Mouse (Mus musculus) embryo, embryonic 10 days (tissue): Measurements from ENCODE around the gene Rpl15.
"Not testable (repeated sequence)": the region's sequence is repeated elsewhere in the genome, so short reads cannot be mapped to it uniquely, and the experiment has no call there.

Experiments
- DNase-seq: peaks from one replicate; pipeline ENCODE4 v3.0.0-alpha.2; 2015; ENCODE audit warnings: low spot score

The Rpl15 gene

DNA sequence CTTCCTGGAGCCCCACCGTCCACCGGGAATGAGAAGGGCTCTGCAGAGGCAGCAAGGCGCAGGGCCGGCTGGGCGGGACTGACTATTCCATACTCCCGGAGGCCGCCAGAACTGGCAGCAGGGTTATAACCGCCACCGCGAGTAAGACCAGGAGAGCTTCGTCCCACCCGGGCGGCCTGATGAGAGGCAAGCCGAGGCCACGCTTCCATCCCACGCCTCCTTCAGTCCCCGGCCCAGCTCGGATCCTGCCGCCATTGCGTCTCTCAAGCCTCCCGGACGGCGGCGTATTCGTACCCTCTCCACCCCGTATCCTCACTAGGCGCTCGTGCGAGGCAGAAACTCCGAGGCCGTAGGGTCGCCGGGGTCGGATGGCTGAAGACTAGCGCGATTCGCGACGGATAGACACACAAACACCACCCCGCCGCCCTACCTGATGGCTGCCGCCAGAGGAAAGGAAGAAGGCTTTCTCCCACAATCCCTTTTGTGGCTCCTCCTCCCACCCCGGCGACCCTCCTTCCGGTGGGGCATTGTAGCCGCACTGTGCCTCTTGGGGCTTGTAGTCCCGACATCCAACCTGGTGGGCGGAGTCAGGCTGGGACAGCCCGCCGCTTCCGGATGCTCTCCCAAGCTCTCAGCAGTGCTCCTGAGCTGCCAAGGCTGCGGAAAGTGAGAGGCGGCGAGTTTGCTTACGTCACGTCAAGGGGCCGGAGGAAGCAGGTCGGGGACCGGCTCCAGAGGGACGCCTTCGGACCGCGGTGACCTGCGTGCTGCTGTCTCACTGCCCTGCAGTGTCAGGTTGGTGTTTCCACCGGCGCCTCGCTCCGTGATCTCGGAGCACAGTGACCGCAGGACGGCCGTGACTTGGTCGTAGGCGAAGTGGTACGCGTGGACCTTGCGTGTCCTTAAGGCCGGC, at the start of gene Rpl15, which contains the start of gene Nkiras1:
Rpl15 (minus strand) TSS at position 863 of the 913 bp plus-strand sequence.
Nkiras1 (plus strand) TSS at position 608 of the 913 bp plus-strand sequence.
- peak; percentile 99 for DNase-seq

DNA sequence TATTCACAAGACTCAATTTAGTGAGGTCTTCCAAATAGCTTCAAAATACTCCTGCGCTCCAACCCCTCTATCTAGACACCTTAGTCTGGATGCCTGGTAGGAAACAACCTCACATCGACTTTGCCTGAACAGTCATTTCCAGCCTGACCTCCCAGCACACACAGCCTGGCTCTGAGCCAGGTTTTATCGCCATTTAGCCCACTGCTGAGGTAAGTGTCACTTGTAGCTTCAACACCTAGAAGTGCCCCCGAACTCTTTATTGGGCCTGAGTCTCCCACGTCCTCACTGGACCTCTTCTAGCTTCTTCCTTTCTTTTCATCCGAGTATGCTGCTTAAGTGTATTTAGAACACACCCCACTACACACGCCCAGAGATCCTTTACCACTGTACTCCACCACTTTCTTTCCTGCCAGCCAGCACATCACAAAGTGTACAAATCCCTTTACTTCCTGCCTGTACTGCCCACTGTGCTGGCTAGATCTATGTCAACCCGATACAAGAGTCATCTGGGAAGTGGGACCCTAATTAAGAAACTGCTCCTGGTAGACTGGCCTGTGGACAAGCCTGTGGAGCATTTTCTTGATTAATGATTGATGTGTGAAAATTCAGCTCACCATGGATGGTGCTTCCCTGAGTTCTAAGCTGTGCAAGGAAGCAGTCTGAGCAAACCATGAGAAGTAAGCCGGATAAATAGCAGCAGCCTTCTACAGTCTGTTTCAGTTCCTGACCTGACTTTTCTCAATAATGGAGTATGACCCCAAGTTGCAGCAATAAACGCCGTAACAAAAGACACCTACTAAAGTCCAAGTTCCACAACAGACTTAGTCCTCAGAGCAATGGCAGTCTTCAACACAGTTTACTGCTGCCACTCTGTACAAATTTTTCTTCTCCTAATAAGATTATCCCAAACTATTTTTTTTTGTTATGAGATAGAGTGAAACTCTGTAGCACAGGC, 46.5 kb upstream of the Rpl15 start:
- DNase-seq: no peak

DNA sequence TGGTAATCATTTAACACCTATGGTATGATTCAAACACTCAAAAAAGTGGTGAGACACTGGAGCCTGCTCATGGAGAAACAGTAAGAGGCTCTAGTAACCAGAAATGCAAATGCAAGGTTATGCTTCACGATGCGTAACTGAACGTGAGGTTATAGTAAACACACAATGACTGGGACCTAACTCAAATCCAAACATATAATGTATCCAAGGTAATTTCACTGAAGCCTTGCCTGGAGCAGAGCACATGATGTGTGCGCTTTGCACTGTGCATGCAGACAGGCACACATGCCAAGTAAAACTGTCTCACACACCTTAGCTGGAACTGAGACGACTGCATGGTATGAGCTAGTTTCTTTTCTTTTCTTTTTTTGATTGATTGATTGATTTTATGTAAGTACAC, 33.0 kb upstream of the Rpl15 start:
- DNase-seq: no peak

DNA sequence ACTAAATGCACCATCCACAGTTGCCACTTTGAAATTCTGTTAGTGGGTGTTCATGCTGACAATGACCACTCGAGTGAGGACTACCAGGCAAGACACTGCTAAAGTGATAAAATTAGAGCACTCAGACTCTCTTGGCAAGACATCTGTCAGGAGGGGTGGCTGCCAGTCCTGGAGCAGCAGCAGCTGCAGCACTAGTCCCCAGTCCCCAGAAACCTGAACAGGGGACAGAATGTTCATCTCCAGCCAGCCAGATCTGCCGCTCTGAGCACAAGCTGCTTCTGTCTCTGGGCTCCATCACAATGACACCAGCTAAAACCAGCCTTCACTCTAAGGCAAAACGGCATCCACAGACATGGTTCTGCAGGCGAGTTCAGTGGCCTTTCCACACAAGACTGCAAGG, 32.1 kb upstream of the Rpl15 start:
- DNase-seq: no peak

DNA sequence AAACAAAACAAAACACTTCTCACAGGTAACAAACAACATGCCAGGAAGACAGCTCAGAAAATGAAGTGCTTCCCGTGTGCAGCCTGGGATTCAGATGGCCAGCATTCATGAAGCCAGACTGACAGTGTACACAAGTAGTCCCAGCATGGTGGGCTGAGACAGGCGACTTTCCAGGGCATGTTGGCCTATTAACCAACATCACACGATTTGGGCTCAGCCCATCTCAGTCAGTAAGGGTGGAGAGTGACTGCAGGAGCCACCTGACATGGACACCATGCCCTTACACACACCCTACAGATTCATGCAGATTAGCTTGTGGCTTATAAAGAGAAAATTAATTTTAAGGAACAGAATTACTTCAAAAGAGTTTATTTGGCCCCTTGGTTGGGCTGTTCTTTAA, 31.6 kb upstream of the Rpl15 start:
- DNase-seq: no peak

DNA sequence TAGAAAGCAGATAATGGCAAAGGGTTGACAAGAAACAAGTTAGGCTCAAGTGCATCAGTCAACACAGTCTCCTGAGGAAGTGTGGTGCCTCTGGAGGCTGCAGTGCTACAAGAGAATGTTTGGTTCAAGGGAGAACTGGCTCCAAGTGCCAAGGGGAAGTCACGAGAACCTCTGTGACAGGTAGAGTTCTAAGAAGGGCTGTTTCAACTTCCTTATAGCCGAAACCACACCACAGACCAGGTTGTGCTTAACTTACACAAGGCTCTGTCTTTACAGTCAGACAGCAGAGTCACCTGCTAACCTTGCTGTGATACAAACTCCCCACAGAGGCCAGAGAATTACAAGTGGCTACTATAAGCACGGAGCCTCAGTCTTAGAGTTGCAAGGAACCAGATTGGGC, 30.4 kb upstream of the Rpl15 start:
- no peak for DNase-seq

DNA sequence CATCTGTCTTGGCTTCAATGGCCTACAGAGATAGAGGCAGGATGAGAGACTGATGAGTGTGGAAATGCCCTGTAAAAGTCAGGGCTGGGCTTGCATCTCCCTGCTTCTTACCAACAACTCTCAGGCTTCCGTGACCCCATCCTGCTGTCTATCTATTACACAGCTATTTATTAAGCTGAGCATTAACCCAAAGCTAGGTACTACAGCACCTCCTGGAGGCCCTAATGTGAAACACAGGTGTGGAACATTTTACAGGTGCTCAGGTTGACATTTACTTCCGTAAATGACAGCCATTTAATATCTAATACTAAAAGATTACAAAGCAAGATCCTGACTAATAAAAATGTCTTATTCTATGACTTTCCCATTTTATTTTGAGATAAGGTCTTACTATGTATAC, 29.5 kb upstream of the Rpl15 start:
- no peak for DNase-seq

DNA sequence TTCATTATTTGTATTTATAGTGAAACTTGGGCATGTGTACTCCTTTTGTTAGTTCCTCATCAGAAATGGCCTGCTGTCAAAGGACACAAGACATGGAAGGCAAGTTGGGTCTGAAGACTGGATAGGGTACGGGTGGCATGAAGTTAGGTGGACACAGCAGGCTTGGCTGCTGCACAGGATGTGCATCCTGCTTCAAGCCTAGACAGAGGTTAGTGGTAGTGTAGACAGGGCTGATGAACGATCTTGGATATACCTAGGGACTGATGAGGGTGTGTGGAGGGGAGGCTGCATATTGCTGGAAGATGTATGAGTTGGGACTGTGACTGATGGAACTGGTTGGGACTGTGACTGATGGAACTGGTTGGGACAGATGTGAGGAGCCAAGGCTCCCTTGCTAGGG, 27.7 kb upstream of the Rpl15 start:
- DNase-seq: no peak

DNA sequence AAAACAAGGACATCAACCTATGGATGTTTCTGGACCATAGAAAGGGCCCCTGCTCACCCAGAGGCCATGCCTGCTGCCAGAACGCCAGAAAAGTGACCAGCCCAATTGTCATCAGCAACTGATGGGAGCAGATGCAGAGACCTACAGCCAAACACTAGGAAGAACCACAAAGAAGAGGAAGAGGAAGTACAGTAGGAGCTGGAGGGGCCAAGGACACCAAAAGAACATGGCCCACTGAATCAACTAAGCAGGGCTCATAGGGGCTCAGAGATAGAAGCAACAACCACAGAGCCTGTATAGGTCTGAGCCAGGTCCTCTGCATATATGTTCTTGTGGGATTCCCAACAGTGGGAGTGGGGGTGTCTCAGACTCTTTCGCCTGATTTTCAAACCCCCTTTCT, 26.2 kb upstream of the Rpl15 start:
- DNase-seq: no peak

DNA sequence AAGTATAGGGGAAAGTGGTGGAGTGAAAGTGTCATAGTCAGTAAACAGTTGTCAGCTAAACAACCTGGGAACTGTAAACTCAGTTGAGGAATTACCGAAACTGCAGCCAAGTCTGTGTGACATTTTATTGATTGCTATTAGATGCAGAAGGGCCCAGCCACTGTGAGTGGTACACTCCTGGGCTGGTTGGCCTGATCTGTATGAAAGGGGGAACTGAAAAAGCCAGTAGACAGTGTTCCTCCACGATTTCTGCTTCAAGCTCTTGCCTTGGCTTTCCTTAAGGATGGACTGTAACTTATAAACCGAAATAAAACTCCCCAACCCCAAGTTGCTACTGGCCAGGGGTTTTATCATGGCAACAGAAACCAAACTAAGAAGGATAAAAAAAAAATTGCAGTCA, 21.4 kb upstream of the Rpl15 start:
- DNase-seq: no peak

DNA sequence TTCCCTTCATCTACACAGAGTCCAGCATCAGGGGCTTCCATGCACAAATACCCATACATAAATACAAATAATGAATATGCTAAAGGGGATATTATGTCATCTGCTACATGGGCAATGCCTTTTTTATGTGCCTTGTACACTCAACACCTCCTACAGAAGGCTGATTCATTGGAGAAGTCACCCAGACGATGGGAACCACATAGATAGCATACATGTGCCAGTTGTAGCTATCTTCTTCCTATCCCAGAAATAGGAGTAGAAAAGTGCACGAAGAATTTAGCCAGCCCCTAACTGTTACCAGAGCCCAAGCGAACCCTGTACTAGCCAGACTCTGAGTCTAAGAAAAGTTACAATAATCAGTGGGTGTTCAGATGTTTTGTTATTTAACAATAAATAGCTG, 20.9 kb upstream of the Rpl15 start:
- no peak for DNase-seq

DNA sequence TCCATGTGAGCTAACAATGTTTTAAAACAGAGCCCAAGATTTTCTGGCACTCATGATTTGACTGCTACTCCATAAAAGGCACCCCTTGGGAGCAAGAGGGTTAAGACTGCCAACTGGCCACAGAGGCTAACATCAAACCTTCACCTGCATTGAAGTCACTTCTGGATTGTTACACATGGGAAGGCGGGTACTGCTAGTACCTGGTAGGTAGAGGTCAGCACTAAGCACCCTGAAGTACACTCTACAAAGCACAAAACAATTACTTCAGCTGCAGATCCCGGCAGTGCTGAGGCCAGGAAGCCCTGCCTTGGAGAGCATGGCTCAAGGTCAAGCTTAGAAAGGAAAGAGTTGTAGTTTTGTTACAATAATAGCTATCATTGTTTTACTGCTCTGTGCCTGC, 16.2 kb upstream of the Rpl15 start:
- no peak for DNase-seq

DNA sequence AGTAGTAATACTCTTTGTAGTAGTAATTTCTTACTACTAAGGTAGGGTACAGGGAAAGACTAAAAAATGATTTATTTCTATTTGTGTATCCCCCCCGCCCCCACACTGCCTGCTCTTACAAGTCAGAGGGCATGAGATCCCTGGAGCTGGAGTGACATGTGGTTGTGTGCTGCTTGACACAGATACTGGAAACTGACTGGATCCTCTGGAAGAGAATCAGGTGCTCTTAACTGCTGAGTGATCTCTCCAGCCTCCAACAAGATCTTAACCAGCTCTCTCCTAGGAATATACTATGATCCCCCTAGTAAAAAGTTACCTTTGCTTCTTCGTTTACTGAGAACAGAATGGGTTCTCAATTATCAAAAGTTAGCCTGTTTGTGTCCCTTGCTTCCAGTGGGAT, 15.2 kb upstream of the Rpl15 start:
- DNase-seq: no peak

DNA sequence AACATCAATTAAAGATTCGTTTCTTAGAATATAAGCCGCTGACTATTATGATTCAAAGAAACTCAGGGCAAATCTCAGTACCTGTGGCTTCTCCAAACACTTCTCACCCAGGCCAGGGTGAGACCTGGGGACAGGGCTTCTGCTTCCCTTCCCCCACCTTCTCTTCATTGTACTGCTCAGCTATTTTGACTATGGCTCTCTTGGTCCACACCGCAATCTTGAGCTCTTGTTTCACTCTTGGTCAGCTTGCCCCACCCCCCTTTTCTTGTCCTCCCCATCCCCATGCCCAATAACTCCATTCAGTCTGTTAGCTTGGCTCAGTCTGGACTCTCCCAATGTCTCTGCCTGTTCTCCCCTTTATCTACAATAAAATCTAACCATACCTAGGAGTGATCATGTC, 14.3 kb upstream of the Rpl15 start:
- no peak for DNase-seq

DNA sequence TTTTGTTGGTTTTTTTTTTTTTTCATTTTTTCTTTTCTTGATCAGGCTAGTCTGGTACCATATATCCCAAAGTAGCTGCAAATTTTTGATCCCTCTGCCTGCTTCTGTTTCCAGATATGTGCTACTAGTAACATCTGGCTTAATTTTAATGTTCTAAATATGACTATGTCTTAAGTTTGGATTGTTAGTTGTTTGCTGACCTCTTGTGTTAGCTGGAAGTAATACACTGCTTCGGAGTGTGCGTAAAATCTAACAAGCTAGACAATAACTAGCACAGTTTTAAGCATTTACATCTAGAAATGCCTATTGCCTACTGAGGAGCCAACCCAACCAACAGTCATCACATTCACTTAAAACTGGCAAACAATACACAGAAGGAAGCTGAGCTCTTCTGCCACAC, 13.4 kb upstream of the Rpl15 start:
- no peak for DNase-seq

DNA sequence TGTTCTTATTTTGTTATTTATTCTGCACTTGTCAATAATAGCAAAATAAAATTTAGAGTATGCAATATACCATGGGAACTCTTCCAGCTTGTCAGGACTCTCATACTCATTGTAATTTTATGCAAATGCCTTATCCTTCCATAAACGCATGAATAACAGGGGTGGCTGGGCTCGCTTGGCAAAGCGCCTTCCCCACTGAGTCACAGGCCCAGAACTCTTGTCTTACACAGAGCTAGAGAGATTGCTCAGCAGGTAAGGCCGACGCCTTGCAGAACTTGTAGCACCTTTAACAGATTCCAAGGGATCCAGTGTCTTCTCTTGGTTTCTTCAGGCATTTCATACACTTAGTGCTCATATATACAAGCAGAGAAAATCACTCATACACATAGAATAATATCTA, 9.2 kb upstream of the Rpl15 start:
- no peak for DNase-seq

DNA sequence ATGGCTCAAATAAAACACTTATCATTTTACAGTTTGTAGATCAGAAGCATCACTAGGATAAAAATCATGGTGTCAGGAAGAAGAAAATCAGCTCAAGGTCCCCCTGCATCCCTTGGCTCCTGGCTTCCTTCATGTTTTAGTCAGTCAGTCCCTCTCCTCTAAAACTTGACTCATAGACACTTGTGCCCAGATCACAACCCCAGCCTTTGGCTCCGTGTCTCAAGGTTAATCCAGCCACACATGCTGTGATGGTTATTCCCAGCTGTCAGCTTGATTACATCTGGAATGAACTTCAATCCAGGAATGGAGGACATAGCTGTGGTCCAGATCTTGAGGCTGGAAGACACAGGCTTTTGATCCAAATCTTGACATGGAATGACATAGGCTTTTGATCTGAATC, 3.3 kb upstream of the Rpl15 start:
- no peak for DNase-seq

DNA sequence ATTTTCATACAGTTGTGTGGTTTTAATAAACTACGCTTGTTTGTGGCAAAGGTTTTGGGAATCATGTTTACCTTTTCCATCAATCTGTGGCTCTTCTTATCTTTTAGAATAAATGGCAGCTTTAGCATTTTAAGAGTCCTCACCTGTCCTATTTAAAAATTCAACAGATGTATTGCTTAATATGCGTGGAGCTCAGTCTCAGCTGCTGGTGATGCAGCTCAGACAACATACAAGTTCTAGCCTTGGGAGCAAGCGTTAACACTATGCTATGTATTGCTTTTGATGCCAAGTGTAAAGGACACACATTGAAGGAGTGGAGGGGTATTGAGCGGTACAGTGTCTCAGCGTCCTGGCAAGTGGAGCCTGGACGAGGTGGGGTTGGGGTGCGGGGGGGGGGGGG, 475 bp upstream of the Rpl15 start:
- no peak for DNase-seq

DNA sequence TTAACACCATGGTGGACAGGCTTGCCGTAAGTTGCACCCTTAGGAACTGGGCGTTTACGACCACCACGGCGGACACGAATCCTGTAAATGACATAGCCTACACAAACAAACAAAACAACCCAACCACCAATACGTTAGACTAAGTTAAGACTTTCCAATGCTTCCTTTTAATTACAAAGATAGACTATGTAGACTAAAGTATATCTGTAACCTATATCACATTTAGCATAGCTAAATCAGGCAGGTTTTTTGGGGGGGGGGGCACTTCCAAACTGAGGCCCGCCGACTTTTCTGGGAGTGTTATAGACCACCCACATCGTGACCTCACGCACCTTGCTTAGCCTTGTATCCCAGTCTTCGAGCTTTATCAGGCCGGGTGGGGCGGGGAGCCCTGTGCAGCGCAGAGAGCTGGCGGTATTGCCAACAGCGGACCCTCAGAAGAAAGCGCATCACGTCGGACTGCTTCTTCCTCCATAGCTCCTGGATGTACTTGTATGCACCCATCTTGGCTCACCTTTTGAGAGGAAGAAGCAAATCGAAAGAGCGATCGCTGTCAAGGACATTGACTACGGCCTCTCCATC, 1.2 kb downstream of the Rpl15 start:
- not testable (repeated sequence) for DNase-seq

DNA sequence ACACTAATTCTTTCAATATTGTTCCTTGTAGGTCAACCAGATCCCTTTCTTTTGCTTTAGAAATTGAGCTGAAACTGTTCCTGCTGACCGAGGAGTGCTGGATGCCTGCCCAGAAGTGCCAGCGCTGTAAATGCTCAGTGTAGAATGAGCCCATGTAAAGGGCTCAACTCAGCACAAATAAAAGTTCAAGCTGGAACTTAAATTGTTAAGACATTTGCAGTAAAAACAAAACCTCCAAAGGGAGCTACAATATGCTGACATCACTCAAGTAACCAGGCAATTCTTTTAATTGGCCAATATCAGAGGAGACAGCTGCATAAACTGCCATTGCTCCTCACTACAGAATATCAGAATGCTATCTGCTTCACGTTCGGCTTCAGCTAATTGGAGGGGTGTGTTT, 7.8 kb downstream of the Rpl15 start:
- DNase-seq: no peak

DNA sequence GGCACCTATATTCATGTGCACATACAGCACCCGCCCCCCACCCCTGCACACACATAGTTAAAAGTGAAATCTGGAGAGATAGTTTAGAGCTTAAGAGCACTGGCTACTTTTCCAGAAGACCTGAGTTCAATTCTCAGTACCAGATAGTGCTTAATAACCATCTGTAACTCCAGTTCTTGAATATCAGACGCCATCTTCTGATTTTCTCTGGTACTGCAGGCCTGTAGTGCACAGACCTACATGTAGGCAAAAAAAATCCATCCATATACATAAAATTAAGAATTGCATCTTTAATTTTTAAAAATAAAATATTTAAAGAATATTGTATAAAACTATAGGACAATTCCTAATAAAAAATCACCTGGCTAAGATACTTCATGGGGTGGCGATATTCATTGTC, 10.0 kb downstream of the Rpl15 start:
- DNase-seq: no peak

DNA sequence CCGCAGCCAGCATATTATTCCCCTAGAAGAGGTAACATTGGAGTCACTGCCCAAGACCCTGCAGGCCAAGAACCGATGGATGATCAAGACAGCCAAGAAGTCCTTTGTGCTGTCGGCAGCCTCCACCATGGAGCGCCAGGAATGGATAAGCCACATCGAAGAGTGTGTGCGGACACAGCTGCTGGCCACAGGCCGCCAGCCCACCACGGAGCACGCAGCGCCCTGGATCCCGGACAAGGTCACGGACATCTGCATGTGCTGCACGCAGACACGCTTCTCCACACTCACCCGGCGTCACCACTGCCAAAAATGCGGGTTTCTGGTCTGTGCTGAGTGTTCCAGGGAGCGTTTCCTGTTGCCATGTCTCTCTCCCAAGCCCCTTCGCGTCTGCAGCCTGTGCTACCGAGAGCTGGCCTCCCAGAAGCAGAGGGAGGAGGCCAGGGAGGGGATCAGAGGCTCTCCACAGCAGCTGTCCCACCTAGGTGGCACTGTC, 28.5 kb downstream of the Rpl15 start:
- DNase-seq: no peak
